Mouse (Mus musculus) testis, adult 2 months (tissue): ENCODE data around the gene Efs.

ENCODE experiments used
- CTCF ChIP-seq: fragments of 200-500 bp; IDR thresholded peaks from 2 replicates; pipeline ENCODE4 v1.5.1; 2012; ENCODE audit warnings: low read depth, mild to moderate bottlenecking, inconsistent platforms, low read length, moderate library complexity; ENCODE audit not compliant: control insufficient read depth, insufficient read depth, insufficient replicate concordance
- POLR2A ChIP-seq: fragments of 200-500 bp; IDR thresholded peaks from 2 replicates; pipeline ENCODE4 v1.6.1; 2012; ENCODE audit warnings: low read depth, mild to moderate bottlenecking, inconsistent platforms, low read length, moderate library complexity; ENCODE audit not compliant: control insufficient read depth

GRCm38 (mm10) chr14:54897445-54897844 lies 28.5 kb downstream of the Efs start:
- TF ChIP-seq CTCF (no peak), POLR2A (no peak)
